Mouse (Mus musculus) G1E (cell line): ENCODE measurements around the gene Naa80. TPM values are rescaled to one million over a fixed set of nuclear protein-coding genes. Genes with fewer than 3 reads are reported as not detected.

Experiments
- ATAC-seq: 2 replicates; pipeline ENCODE4 v1.8.0; 2016; ENCODE audit warnings: mild to moderate bottlenecking; ENCODE audit not compliant: insufficient number of reproducible peaks, poor library complexity, low FRiP score, severe bottlenecking; ENCODE audit errors: extremely low read depth
- DNase-seq: peaks from one replicate; pipeline ENCODE4 v3.0.0; 2012; ENCODE audit warnings: low spot score
- H3K27me3 ChIP-seq: 2 replicates; pipeline ENCODE4 v1.6.1; 2012; ENCODE audit warnings: mild to moderate bottlenecking, low read length, inconsistent platforms; ENCODE audit not compliant: insufficient read depth
- H3K36me3 ChIP-seq: replicated peaks from 2 replicates; pipeline ENCODE3; 2012; ENCODE audit warnings: mild to moderate bottlenecking, inconsistent platforms
- H3K4me1 ChIP-seq: 2 replicates; pipeline ENCODE4 v1.6.1; 2012; ENCODE audit warnings: low read depth, low read length, inconsistent platforms, mixed read lengths; ENCODE audit not compliant: insufficient read depth
- H3K4me3 ChIP-seq: 2 replicates; pipeline ENCODE4 v1.5.1; 2012; ENCODE audit warnings: low read depth, mild to moderate bottlenecking, inconsistent platforms, low read length, moderate library complexity, mixed read lengths
- H3K9me3 ChIP-seq: replicated peaks from 2 replicates; pipeline ENCODE4 v1.6.1; 2012; ENCODE audit warnings: inconsistent platforms
- CTCF ChIP-seq: IDR thresholded peaks from 2 replicates; pipeline ENCODE4 v1.5.1; 2012; ENCODE audit warnings: low read depth, low read length, inconsistent platforms, mixed read lengths
- GATA1 ChIP-seq: IDR thresholded peaks from 2 replicates; pipeline ENCODE4 v1.6.1; 2012; ENCODE audit warnings: borderline replicate concordance, low read length, inconsistent platforms, mixed read lengths
- GATA2 ChIP-seq: IDR thresholded peaks from 2 replicates; pipeline ENCODE4 v1.6.1; 2012; ENCODE audit warnings: low read depth, low read length, inconsistent platforms, borderline replicate concordance
- POLR2AphosphoS5 ChIP-seq: IDR thresholded peaks from 2 replicates; pipeline ENCODE4 v1.6.1; 2012; ENCODE audit warnings: low read depth, low read length, inconsistent platforms; ENCODE audit not compliant: insufficient replicate concordance
- TAL1 ChIP-seq: conservative IDR thresholded peaks from 2 replicates; pipeline ENCODE4 v1.6.1; 2012; ENCODE audit warnings: low read depth, low read length, inconsistent platforms, mixed read lengths
- polyA plus RNA-seq: library from polyadenylated mRNA; stranded (reverse); fragments of >175 nt; gene quantifications from 2 replicates; pipeline ENCODE4 v1.2.3, GENCODE M21; 2012
- total RNA-seq, 2 experiments: library from RNA; stranded (forward) in 1 of 2; stranded (reverse) in 1 of 2; fragments of 200-1000 nt in 1 of 2; fragments of >200 nt in 1 of 2; fragmentation: Nextera tagmentation in 1 of 2; gene quantifications; 2 replicates each; pipeline ENCODE4 v1.2.3; 2014 to 2017

Gene Naa80
- total and polyA plus RNA-seq, 3 experiments: 14.6 to 53.8 (median 17.4) TPM

- Histone ChIP-seq H3K27me3 (peaks cover 63% of the 10 kb centered on the region), H3K9me3 (no peaks in the 10 kb centered on the region), H3K4me1 (peaks cover 67% of the 10 kb centered on the region), H3K4me3 (no peak overlapping the region; the same call in 1 of the 2 replicates), H3K36me3 (no peaks in the 10 kb centered on the region)
- ATAC-seq: no peak
- TF ChIP-seq CTCF (no peak), POLR2AphosphoS5 (no peak), GATA2 (no peak), TAL1 (no peak), GATA1 (no peak)
- no peak for DNase-seq
Measured at GRCm38 (mm10) chr9:107606591-107606990, 27.9 kb downstream of the Naa80 start.

- peaks cover 67% of the 10 kb centered on the region for H3K4me1 ChIP-seq
- ATAC-seq (no peak), DNase-seq (no peak)
- TF ChIP-seq POLR2AphosphoS5 (no peak), GATA1 (no peak), GATA2 (no peak), CTCF (no peak), TAL1 (no peak)
- peaks cover 60% of the 10 kb centered on the region for H3K27me3 ChIP-seq
- no peaks in the 10 kb centered on the region for H3K9me3 ChIP-seq
- no peaks in the 10 kb centered on the region for H3K36me3 ChIP-seq
- no peak overlapping the region; the same call in 1 of the 2 replicates for H3K4me3 ChIP-seq
Measured at GRCm38 (mm10) chr9:107607036-107607435, 28.3 kb downstream of the Naa80 start.

- peaks cover 64% of the 10 kb centered on the region for H3K4me1 ChIP-seq
- DNase-seq: no peak
- TF ChIP-seq GATA1 (no peak), POLR2AphosphoS5 (no peak)
- no peak for ATAC-seq
- no peaks in the 10 kb centered on the region for H3K9me3 ChIP-seq
- H3K27me3 ChIP-seq: peaks cover 58% of the 10 kb centered on the region
- H3K36me3 ChIP-seq: no peaks in the 10 kb centered on the region
- no peak overlapping the region for H3K4me3 ChIP-seq
Measured at GRCm38 (mm10) chr9:107607653-107608245, 29.1 kb downstream of the Naa80 start.

GRCm38 (mm10) chr9:107608741-107609432 lies 30.2 kb downstream of the Naa80 start, which contains the start of gene Sema3b:
Gene Sema3b (minus strand): TSS chr9:107609229.
- no peak within 1 kb of the TSS for H3K4me3 ChIP-seq
- TF ChIP-seq GATA2 (no peak), POLR2AphosphoS5 (no peak), CTCF (no peak), GATA1 (no peak), TAL1 (no peak)

GRCm38 (mm10) chr9:107609433-107609830 lies 30.7 kb downstream of the Naa80 start:
- no peak for DNase-seq
- ATAC-seq: no peak
- peaks cover 66% of the 10 kb centered on the region for H3K4me1 ChIP-seq
- TF ChIP-seq POLR2AphosphoS5: no peak
- H3K9me3 ChIP-seq: no peaks in the 10 kb centered on the region
- H3K4me3 ChIP-seq: no peak overlapping the region
- H3K27me3 ChIP-seq: peaks cover 43% of the 10 kb centered on the region
- peaks cover 9% of the 10 kb centered on the region for H3K36me3 ChIP-seq

More at GRCm38 (mm10) chr9:107608741-107609432, 30.2 kb downstream of the Naa80 start, which contains the start of gene Sema3b:
- Histone ChIP-seq H3K9me3 (no peaks in the 10 kb centered on the region), H3K4me1 (peaks cover 66% of the 10 kb centered on the region), H3K36me3 (peaks cover 4% of the 10 kb centered on the region), H3K27me3 (peaks cover 48% of the 10 kb centered on the region)
- no peak for ATAC-seq
- DNase-seq: no peak

- DNase-seq (no peak), ATAC-seq (no peak)
- TF ChIP-seq GATA1: no peak
- TF ChIP-seq CTCF: no peak
- no peak for TF ChIP-seq GATA2
- TF ChIP-seq POLR2AphosphoS5: no peak
- no peak for TF ChIP-seq TAL1
- H3K36me3 ChIP-seq: peaks cover 31% of the 10 kb centered on the region
- peak overlapping the region; percentile 68; the same call in 1 of the 2 replicates for H3K4me3 ChIP-seq
- no peaks in the 10 kb centered on the region for H3K9me3 ChIP-seq
- peaks cover 23% of the 10 kb centered on the region for H3K27me3 ChIP-seq
- peaks cover 51% of the 10 kb centered on the region for H3K4me1 ChIP-seq
Measured at GRCm38 (mm10) chr9:107611456-107612190, 32.9 kb downstream of the Naa80 start.
